Mouse (Mus musculus): ENCODE measurements at regions not wholly inside any gene's neighbourhood (a gene's known extent, or its start where the extent isn't known, plus 50 kb on each side); places are given as distances from the start of the nearest gene placed in this dataset.

DNA sequence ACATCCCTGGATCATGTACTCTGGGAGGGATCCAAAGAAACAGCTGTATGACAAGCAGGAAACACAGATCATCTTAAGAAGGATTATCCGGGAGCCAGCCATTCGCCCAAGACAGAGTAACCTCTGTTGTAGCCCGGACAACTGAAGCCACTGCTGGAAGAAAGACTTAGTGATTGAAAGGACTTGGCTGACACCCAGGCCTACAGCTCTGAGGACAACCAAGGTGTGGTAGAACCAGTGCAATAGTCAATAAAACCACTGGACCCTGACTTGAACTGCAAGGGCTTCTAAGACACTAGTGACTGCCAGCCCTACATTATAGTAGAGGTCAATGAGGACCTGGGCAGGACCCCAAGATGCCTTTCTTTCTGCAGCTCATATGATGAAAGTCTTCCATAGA is 78.3 kb upstream of the Klf12 start:
- Histone ChIP-seq H3K9me3 (ENCODE audit: low read length) (no peaks in the 10 kb centered on the region), H3K27me3 (ENCODE audit: insufficient read depth, low read length) (peaks cover 9% of the 10 kb centered on the region), H3K4me3 (replicated peaks; ENCODE audit: low read length) (no peak overlapping the region), H3K36me3 (ENCODE audit: insufficient read depth, low read length) (no peaks in the 10 kb centered on the region), H3K4me1 (replicated peaks; ENCODE audit: low read depth, low read length) (peaks cover 47% of the 10 kb centered on the region)
- TF ChIP-seq NANOG (IDR thresholded peaks at IDR 0.05; ENCODE audit: borderline replicate concordance, low read length) (no peak), CTCF (conservative IDR thresholded peaks at IDR 0.05; ENCODE audit: low read length) (no peak), POU5F1 (IDR thresholded peaks at IDR 0.05; ENCODE audit: borderline replicate concordance, low read length) (no peak)

DNA sequence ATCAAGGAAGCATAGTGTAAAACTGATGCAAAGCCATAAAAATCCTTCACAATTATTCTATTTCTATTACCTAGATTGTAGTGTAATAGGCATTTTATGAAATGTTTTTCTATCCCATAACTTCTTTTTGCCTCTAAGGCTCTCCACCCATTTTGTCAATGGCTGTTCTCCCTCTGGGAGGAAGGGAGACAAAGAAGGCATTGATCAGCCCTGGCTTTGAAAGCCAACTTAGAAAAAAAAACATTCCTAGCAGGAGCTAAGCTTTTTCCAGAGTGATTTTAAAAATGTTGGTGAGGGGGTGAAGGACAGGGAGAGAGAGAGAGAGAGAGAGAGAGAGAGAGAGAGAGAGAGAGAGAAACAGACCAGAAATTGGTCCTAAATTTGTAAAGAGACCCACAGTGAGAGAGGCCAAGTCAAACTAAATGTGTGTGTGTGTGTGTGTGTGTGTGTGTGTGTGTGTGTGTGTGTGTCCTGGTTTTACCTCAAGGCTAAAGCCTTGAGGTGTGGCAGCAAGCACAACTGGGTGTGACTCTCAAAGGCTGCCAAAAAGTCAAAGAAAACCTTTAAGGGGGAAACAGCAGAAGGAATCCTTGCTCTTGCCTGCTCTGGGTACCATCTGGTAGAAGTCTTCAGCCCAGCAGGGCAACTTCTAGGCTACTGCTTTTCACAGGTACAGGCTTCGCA is 77.0 kb upstream of the Klf12 start:
- H3K27me3 ChIP-seq (ENCODE audit: insufficient read depth, low read length) = peaks cover 8% of the 10 kb centered on the region
- no peaks in the 10 kb centered on the region for H3K36me3 ChIP-seq (ENCODE audit: insufficient read depth, low read length)
- TF ChIP-seq POU5F1 (IDR thresholded peaks at IDR 0.05; ENCODE audit: borderline replicate concordance, low read length) = no peak
- no peak for TF ChIP-seq CTCF (conservative IDR thresholded peaks at IDR 0.05; ENCODE audit: low read length)
- no peak for TF ChIP-seq NANOG (IDR thresholded peaks at IDR 0.05; ENCODE audit: borderline replicate concordance, low read length)
- no peaks in the 10 kb centered on the region for H3K9me3 ChIP-seq (ENCODE audit: low read length)
- no peak overlapping the region for H3K4me3 ChIP-seq (replicated peaks; ENCODE audit: low read length)
- H3K4me1 ChIP-seq (replicated peaks; ENCODE audit: low read depth, low read length) = peaks cover 47% of the 10 kb centered on the region

DNA sequence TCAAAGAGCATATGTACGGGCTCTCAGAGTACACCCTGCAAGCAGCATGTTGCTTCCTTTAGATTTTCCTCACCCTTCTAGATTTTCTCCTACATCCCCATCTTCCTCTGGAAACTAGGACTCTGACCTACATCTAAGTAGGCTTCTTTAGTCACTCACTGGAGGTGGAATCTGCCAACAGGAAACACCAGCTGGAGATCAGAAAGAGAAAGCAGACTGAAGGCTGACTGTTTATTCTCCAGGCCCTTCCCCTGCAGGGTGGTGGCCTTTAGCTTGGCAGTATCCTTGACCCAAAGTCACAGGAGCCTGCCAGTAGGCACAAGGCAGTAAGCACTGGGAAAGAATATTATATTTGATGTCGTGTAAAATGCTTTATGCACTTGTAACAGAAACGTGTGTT is 75.4 kb upstream of the Klf12 start:
- H3K27me3 ChIP-seq (ENCODE audit: insufficient read depth, low read length) = no peaks in the 10 kb centered on the region
- H3K9me3 ChIP-seq (ENCODE audit: low read length) = no peaks in the 10 kb centered on the region
- no peak overlapping the region for H3K4me3 ChIP-seq (replicated peaks; ENCODE audit: low read length)
- TF ChIP-seq NANOG (IDR thresholded peaks at IDR 0.05; ENCODE audit: borderline replicate concordance, low read length) (no peak), CTCF (conservative IDR thresholded peaks at IDR 0.05; ENCODE audit: low read length) (no peak), POU5F1 (IDR thresholded peaks at IDR 0.05; ENCODE audit: borderline replicate concordance, low read length) (no peak)
- no peaks in the 10 kb centered on the region for H3K36me3 ChIP-seq (ENCODE audit: insufficient read depth, low read length)
- peaks cover 47% of the 10 kb centered on the region for H3K4me1 ChIP-seq (replicated peaks; ENCODE audit: low read depth, low read length)

DNA sequence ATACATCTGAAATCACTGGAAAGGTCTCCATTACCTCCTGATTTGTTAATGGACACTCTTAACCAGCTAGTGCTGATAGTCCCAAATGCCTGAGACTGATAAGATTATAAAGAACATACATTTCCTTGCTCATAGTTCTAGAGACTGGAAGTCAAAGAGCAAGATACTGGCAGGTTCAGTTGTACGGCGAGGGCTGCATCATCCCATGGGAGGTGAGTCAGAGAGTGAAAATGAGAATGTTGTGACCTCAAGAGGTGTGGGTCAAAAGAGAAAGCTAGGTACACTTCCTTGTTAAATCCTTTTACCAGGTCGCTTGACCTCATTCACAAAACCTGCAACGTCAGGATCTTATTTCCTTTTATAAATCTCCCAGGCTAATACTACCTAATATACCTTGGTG is 72.7 kb upstream of the Klf12 start:
- H3K27me3 ChIP-seq (ENCODE audit: insufficient read depth, low read length) = no peaks in the 10 kb centered on the region
- peaks cover 37% of the 10 kb centered on the region for H3K4me1 ChIP-seq (replicated peaks; ENCODE audit: low read depth, low read length)
- H3K4me3 ChIP-seq (replicated peaks; ENCODE audit: low read length) = no peak overlapping the region
- H3K9me3 ChIP-seq (ENCODE audit: low read length) = no peaks in the 10 kb centered on the region
- no peaks in the 10 kb centered on the region for H3K36me3 ChIP-seq (ENCODE audit: insufficient read depth, low read length)
- no peak for TF ChIP-seq POU5F1 (IDR thresholded peaks at IDR 0.05; ENCODE audit: borderline replicate concordance, low read length)
- TF ChIP-seq NANOG (IDR thresholded peaks at IDR 0.05; ENCODE audit: borderline replicate concordance, low read length) = no peak
- TF ChIP-seq CTCF (conservative IDR thresholded peaks at IDR 0.05; ENCODE audit: low read length) = no peak

DNA sequence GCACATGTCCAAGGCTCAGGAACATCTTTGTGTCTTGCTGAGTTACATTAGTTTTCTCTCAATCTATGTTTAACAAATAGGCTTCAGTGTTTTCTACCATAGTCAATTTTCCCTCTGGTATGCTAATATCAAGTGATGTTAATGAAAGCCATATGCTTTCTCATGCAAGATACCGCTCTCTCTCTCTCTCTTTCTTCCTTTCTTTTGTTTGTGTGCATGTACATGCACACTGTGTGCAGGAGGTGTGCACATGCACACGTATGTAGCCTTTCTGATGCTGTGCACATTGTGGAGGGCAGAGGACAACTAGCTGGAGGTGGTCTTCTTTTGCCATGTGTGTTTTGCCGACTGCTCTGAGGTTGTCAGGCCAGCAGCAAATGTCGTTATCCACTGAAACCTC is 69.0 kb upstream of the Klf12 start:
- TF ChIP-seq CTCF (conservative IDR thresholded peaks at IDR 0.05; ENCODE audit: low read length) = no peak
- no peak for TF ChIP-seq POU5F1 (IDR thresholded peaks at IDR 0.05; ENCODE audit: borderline replicate concordance, low read length)
- TF ChIP-seq NANOG (IDR thresholded peaks at IDR 0.05; ENCODE audit: borderline replicate concordance, low read length) = no peak
- H3K36me3 ChIP-seq (ENCODE audit: insufficient read depth, low read length) = no peaks in the 10 kb centered on the region
- H3K4me3 ChIP-seq (replicated peaks; ENCODE audit: low read length) = no peak overlapping the region
- 0 out of 2 replicates have a peak, but pooled peaks cover 3% of the 10 kb centered on the region for H3K9me3 ChIP-seq (ENCODE audit: low read length)
- peaks cover 34% of the 10 kb centered on the region for H3K4me1 ChIP-seq (replicated peaks; ENCODE audit: low read depth, low read length)
- H3K27me3 ChIP-seq (ENCODE audit: insufficient read depth, low read length) = no peaks in the 10 kb centered on the region

DNA sequence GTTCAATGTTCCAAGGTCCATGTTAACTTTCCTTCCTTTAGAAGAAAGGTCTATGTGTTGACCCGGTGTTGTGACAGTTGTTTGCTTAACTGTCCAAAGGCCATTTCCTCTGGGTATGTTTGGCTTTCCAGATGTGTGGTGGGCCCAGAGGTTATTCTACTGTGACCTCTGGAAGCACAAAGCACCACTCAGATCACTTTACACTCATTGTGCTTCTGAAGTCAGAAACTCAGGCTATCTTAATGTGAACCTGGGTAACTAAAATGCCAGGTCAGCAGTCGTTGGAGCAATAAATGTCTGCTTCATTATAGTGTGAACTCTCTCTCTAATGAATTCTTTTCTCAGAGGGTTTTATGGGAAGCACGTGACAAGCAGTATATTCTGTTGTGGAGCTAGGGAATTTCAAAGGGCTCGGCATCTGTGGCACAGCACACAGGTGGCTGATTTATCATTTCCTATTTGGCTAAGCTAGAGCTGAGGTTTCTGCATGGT is 68.5 kb upstream of the Klf12 start:
- Histone ChIP-seq H3K4me3 (replicated peaks; ENCODE audit: low read length) (no peak overlapping the region), H3K36me3 (ENCODE audit: insufficient read depth, low read length) (no peaks in the 10 kb centered on the region), H3K27me3 (ENCODE audit: insufficient read depth, low read length) (no peaks in the 10 kb centered on the region), H3K4me1 (replicated peaks; ENCODE audit: low read depth, low read length) (peaks cover 39% of the 10 kb centered on the region), H3K9me3 (ENCODE audit: low read length) (0 out of 2 replicates have a peak, but pooled peaks cover 3% of the 10 kb centered on the region)
- TF ChIP-seq POU5F1 (IDR thresholded peaks at IDR 0.05; ENCODE audit: borderline replicate concordance, low read length) (no peak), NANOG (IDR thresholded peaks at IDR 0.05; ENCODE audit: borderline replicate concordance, low read length) (no peak), CTCF (conservative IDR thresholded peaks at IDR 0.05; ENCODE audit: low read length) (no peak)

DNA sequence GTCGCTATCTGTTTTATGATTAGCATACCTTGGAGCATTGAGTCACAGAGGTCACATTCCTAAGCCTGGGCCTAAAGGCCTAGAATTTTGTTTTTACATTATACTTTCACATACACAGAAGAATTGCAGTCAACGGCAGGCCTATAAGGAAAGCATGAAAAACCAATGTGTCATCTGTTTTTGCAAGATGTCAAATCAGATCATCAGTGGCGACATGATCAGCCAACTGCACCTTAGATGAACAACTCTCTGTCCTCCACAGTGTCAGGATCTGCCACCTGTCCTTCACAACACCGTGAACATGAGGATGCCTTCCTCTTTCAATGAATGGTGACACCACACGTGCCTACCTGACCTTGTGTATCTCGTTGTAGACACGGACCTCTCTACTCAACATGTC is 66.5 kb upstream of the Klf12 start:
- Histone ChIP-seq H3K36me3 (ENCODE audit: insufficient read depth, low read length) (no peaks in the 10 kb centered on the region), H3K27me3 (ENCODE audit: insufficient read depth, low read length) (no peaks in the 10 kb centered on the region), H3K9me3 (ENCODE audit: low read length) (0 out of 2 replicates have a peak, but pooled peaks cover 3% of the 10 kb centered on the region), H3K4me1 (replicated peaks; ENCODE audit: low read depth, low read length) (peaks cover 39% of the 10 kb centered on the region), H3K4me3 (replicated peaks; ENCODE audit: low read length) (no peak overlapping the region)
- TF ChIP-seq NANOG (IDR thresholded peaks at IDR 0.05; ENCODE audit: borderline replicate concordance, low read length) (no peak), POU5F1 (IDR thresholded peaks at IDR 0.05; ENCODE audit: borderline replicate concordance, low read length) (no peak), CTCF (conservative IDR thresholded peaks at IDR 0.05; ENCODE audit: low read length) (no peak)

DNA sequence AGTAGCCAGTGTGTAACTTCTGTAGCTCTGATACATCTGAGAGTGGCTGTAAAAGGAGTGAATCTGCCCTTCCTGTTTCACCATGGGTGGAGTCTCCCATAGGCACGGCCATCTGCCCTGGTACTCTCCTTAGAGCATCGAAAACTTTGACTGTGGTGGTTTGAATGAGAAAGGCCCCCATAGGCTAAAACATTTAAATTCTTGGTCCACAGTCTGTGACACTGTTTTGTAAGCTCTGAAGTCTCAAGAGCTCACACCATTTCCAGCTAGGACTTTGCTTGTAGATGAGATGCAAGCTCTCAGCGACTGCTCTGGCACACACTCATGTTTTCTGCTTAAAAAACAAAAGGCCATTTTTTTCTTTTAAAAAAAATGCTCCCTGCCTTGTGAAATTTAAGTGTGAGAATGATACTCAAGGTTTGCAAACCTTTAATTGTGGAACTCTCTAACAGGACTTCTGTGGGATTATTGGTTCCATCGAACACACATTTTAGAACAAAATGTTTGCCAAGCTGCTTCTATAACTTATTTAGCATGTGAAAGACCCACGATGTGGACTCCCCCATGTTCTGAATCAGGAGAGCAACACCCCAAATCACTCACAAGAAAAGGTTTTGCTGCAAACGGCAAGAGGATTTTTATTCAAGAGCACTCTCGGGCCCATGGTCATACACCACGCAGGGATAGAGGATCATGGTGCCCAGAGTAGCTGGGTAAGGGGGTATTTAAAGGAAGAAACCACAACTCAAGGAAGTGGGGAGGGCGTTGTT is 65.7 kb upstream of the Klf12 start:
- no peak for TF ChIP-seq CTCF (conservative IDR thresholded peaks at IDR 0.05; ENCODE audit: low read length)
- no peak for TF ChIP-seq POU5F1 (IDR thresholded peaks at IDR 0.05; ENCODE audit: borderline replicate concordance, low read length)
- TF ChIP-seq NANOG (IDR thresholded peaks at IDR 0.05; ENCODE audit: borderline replicate concordance, low read length) = no peak
- Histone ChIP-seq H3K27me3 (ENCODE audit: insufficient read depth, low read length) (no peaks in the 10 kb centered on the region), H3K4me3 (replicated peaks; ENCODE audit: low read length) (no peak overlapping the region), H3K36me3 (ENCODE audit: insufficient read depth, low read length) (no peaks in the 10 kb centered on the region), H3K4me1 (replicated peaks; ENCODE audit: low read depth, low read length) (peaks cover 39% of the 10 kb centered on the region), H3K9me3 (ENCODE audit: low read length) (0 out of 2 replicates have a peak, but pooled peaks cover 3% of the 10 kb centered on the region)
